Mouse (Mus musculus): ENCODE data around the gene Fkbp6. TPM values are rescaled to one million over a fixed set of nuclear protein-coding genes. Genes with fewer than 3 reads are reported as not detected.

The Fkbp6 gene
- polyA plus RNA-seq, 1 experiment from 2014 or later: not detected

- no peak overlapping the region for H3K27ac ChIP-seq (ENCODE audit: low read length)
- no peak overlapping the region for H3K4me2 ChIP-seq (replicated peaks; ENCODE audit: low read depth, low read length)
- H3K4me1 ChIP-seq (ENCODE audit: insufficient read depth, low read depth, low read length): no peaks in the 10 kb centered on the region
- 77% methylated on average over 1 of the region's 1 CpGs for WGBS
- H3K9me3 ChIP-seq (ENCODE audit: low read length): no peaks in the 10 kb centered on the region
- H3K36me3 ChIP-seq (ENCODE audit: insufficient read depth, low read length): no peaks in the 10 kb centered on the region
- no peaks in the 10 kb centered on the region for H3K27me3 ChIP-seq (replicated peaks; ENCODE audit: insufficient read depth, low read length)
- no peak overlapping the region for H3K9ac ChIP-seq (replicated peaks; ENCODE audit: low read depth)
- TF ChIP-seq EP300 (IDR thresholded peaks at IDR 0.05) (no peak), CTCF (IDR thresholded peaks at IDR 0.05) (no peak)
- ATAC-seq (no peak), DNase-seq (ENCODE audit: low spot score) (no peak)
- H3K4me3 ChIP-seq (ENCODE audit: low read depth, low read length): no peak overlapping the region
Measured at GRCm38 (mm10) chr5:135322197-135322596, 27.6 kb downstream of the Fkbp6 start.

- no peaks in the 10 kb centered on the region for H3K9me3 ChIP-seq (ENCODE audit: low read length)
- no peak overlapping the region for H3K4me3 ChIP-seq (ENCODE audit: low read depth, low read length)
- 55% methylated on average over 2 of the region's 2 CpGs for WGBS
- H3K4me2 ChIP-seq (replicated peaks; ENCODE audit: low read depth, low read length): no peak overlapping the region
- H3K9ac ChIP-seq (replicated peaks; ENCODE audit: low read depth): no peak overlapping the region
- DNase-seq (ENCODE audit: low spot score): no peak
- TF ChIP-seq EP300 (IDR thresholded peaks at IDR 0.05): no peak
- no peak for TF ChIP-seq CTCF (IDR thresholded peaks at IDR 0.05)
- H3K4me1 ChIP-seq (ENCODE audit: insufficient read depth, low read depth, low read length): no peaks in the 10 kb centered on the region
- no peaks in the 10 kb centered on the region for H3K36me3 ChIP-seq (ENCODE audit: insufficient read depth, low read length)
- no peak overlapping the region for H3K27ac ChIP-seq (ENCODE audit: low read length)
- ATAC-seq: no peak
- no peaks in the 10 kb centered on the region for H3K27me3 ChIP-seq (replicated peaks; ENCODE audit: insufficient read depth, low read length)
Measured at GRCm38 (mm10) chr5:135319856-135320255, 30.0 kb downstream of the Fkbp6 start.

- H3K9me3 ChIP-seq (ENCODE audit: low read length): no peaks in the 10 kb centered on the region
- no peaks in the 10 kb centered on the region for H3K36me3 ChIP-seq (ENCODE audit: insufficient read depth, low read length)
- TF ChIP-seq EP300 (IDR thresholded peaks at IDR 0.05) (no peak), CTCF (IDR thresholded peaks at IDR 0.05) (no peak)
- ATAC-seq (no peak), DNase-seq (ENCODE audit: low spot score) (no peak)
- H3K4me1 ChIP-seq (ENCODE audit: insufficient read depth, low read depth, low read length): no peaks in the 10 kb centered on the region
- 68% methylated on average over 3 of the region's 3 CpGs for WGBS
- H3K27ac ChIP-seq (ENCODE audit: low read length): no peak overlapping the region
- H3K4me2 ChIP-seq (replicated peaks; ENCODE audit: low read depth, low read length): no peak overlapping the region
- no peak overlapping the region for H3K4me3 ChIP-seq (ENCODE audit: low read depth, low read length)
- no peak overlapping the region for H3K9ac ChIP-seq (replicated peaks; ENCODE audit: low read depth)
- no peaks in the 10 kb centered on the region for H3K27me3 ChIP-seq (replicated peaks; ENCODE audit: insufficient read depth, low read length)
Measured at GRCm38 (mm10) chr5:135316177-135316576, 33.7 kb downstream of the Fkbp6 start.

- H3K4me3 ChIP-seq (ENCODE audit: low read depth, low read length): no peak overlapping the region
- H3K4me2 ChIP-seq (replicated peaks; ENCODE audit: low read depth, low read length): no peak overlapping the region
- no peaks in the 10 kb centered on the region for H3K9me3 ChIP-seq (ENCODE audit: low read length)
- H3K27ac ChIP-seq (ENCODE audit: low read length): no peak overlapping the region
- ATAC-seq (no peak), DNase-seq (ENCODE audit: low spot score) (no peak)
- 24% methylated on average over 10 of the region's 10 CpGs for WGBS
- H3K27me3 ChIP-seq (replicated peaks; ENCODE audit: insufficient read depth, low read length): no peaks in the 10 kb centered on the region
- H3K36me3 ChIP-seq (ENCODE audit: insufficient read depth, low read length): no peaks in the 10 kb centered on the region
- no peaks in the 10 kb centered on the region for H3K4me1 ChIP-seq (ENCODE audit: insufficient read depth, low read depth, low read length)
- H3K9ac ChIP-seq (replicated peaks; ENCODE audit: low read depth): no peak overlapping the region
- TF ChIP-seq EP300 (IDR thresholded peaks at IDR 0.05) (no peak), CTCF (IDR thresholded peaks at IDR 0.05) (no peak)
Measured at GRCm38 (mm10) chr5:135306321-135306965, 43.4 kb downstream of the Fkbp6 start.

GRCm38 (mm10) chr5:135302454-135302853, 47.4 kb downstream of the Fkbp6 start:
- H3K9me3 ChIP-seq (ENCODE audit: low read length): no peaks in the 10 kb centered on the region
- 69% methylated on average over 3 of the region's 3 CpGs for WGBS
- no peaks in the 10 kb centered on the region for H3K4me1 ChIP-seq (ENCODE audit: insufficient read depth, low read depth, low read length)
- no peak for ATAC-seq
- H3K9ac ChIP-seq (replicated peaks; ENCODE audit: low read depth): no peak overlapping the region
- H3K36me3 ChIP-seq (ENCODE audit: insufficient read depth, low read length): no peaks in the 10 kb centered on the region
- no peak overlapping the region for H3K4me3 ChIP-seq (ENCODE audit: low read depth, low read length)
- H3K27me3 ChIP-seq (replicated peaks; ENCODE audit: insufficient read depth, low read length): no peaks in the 10 kb centered on the region
- no peak overlapping the region for H3K27ac ChIP-seq (ENCODE audit: low read length)
- TF ChIP-seq EP300 (IDR thresholded peaks at IDR 0.05): no peak
- no peak; the same call in 1 of the 2 replicates for TF ChIP-seq CTCF (IDR thresholded peaks at IDR 0.05)
- DNase-seq (ENCODE audit: low spot score): peak; percentile 7
- H3K4me2 ChIP-seq (replicated peaks; ENCODE audit: low read depth, low read length): no peak overlapping the region

GRCm38 (mm10) chr5:135301916-135302315, 47.9 kb downstream of the Fkbp6 start:
- TF ChIP-seq EP300 (IDR thresholded peaks at IDR 0.05): no peak
- TF ChIP-seq CTCF (IDR thresholded peaks at IDR 0.05): no peak
- ATAC-seq (no peak), DNase-seq (ENCODE audit: low spot score) (no peak)
- no peak overlapping the region for H3K9ac ChIP-seq (replicated peaks; ENCODE audit: low read depth)
- H3K4me2 ChIP-seq (replicated peaks; ENCODE audit: low read depth, low read length): no peak overlapping the region
- H3K27me3 ChIP-seq (replicated peaks; ENCODE audit: insufficient read depth, low read length): no peaks in the 10 kb centered on the region
- WGBS: 28% methylated on average over 3 of the region's 3 CpGs
- H3K9me3 ChIP-seq (ENCODE audit: low read length): no peaks in the 10 kb centered on the region
- H3K36me3 ChIP-seq (ENCODE audit: insufficient read depth, low read length): no peaks in the 10 kb centered on the region
- H3K4me1 ChIP-seq (ENCODE audit: insufficient read depth, low read depth, low read length): no peaks in the 10 kb centered on the region
- no peak overlapping the region for H3K4me3 ChIP-seq (ENCODE audit: low read depth, low read length)
- H3K27ac ChIP-seq (ENCODE audit: low read length): no peak overlapping the region

- H3K4me2 ChIP-seq (replicated peaks; ENCODE audit: low read depth, low read length): no peak overlapping the region
- no peak overlapping the region for H3K9ac ChIP-seq (replicated peaks; ENCODE audit: low read depth)
- no peak overlapping the region for H3K27ac ChIP-seq (ENCODE audit: low read length)
- no peak overlapping the region for H3K4me3 ChIP-seq (ENCODE audit: low read depth, low read length)
- no peak for ATAC-seq
- 94% methylated on average over 2 of the region's 2 CpGs for WGBS
- no peaks in the 10 kb centered on the region for H3K9me3 ChIP-seq (ENCODE audit: low read length)
- H3K4me1 ChIP-seq (ENCODE audit: insufficient read depth, low read depth, low read length): no peaks in the 10 kb centered on the region
- no peaks in the 10 kb centered on the region for H3K27me3 ChIP-seq (replicated peaks; ENCODE audit: insufficient read depth, low read length)
- no peaks in the 10 kb centered on the region for H3K36me3 ChIP-seq (ENCODE audit: insufficient read depth, low read length)
- no peak for DNase-seq (ENCODE audit: low spot score)
- TF ChIP-seq EP300 (IDR thresholded peaks at IDR 0.05): no peak
- TF ChIP-seq CTCF (IDR thresholded peaks at IDR 0.05): no peak
Measured at GRCm38 (mm10) chr5:135292001-135292400, 57.8 kb downstream of the Fkbp6 start.
